Mouse (Mus musculus) CH12.LX (cell line): ENCODE data around the gene Plxdc1.

Experiments
- EP300 ChIP-seq: IDR thresholded peaks from 2 replicates; pipeline ENCODE4 v1.6.1; 2011; ENCODE audit warnings: low read length, improper control_type of control experiment
- RCOR1 ChIP-seq: conservative IDR thresholded peaks from 2 replicates; pipeline ENCODE4 v1.6.1; 2012; ENCODE audit warnings: low read depth, mild to moderate bottlenecking, inconsistent platforms, low read length, improper control_type of control experiment
- SMC3 ChIP-seq: IDR thresholded peaks from 2 replicates; pipeline ENCODE4 v1.6.1; 2011; ENCODE audit warnings: low read depth, low read length, improper control_type of control experiment

- no peak for TF ChIP-seq EP300
- TF ChIP-seq RCOR1: no peak
- TF ChIP-seq SMC3: no peak
Observed at GRCm38 (mm10) chr11:97988530-97989096, 2.4 kb upstream of the Plxdc1 start.
